Mouse (Mus musculus): ENCODE measurements around the gene Ogdh. TPM values are rescaled to one million over a fixed set of nuclear protein-coding genes. Genes with fewer than 3 reads are reported as not detected.

Ogdh gene
- polyA plus RNA-seq, 1 experiment from 2014 or later, result 98.3 TPM

GRCm38 (mm10) chr11:6402515-6403510, 111.4 kb downstream of the Ogdh start:
- H3K36me3 ChIP-seq, result peaks cover 86% of the 10 kb centered on the region
- no peak overlapping the region for H3K4me2 ChIP-seq (replicated peaks)
- H3K4me1 ChIP-seq, result peaks cover 9% of the 10 kb centered on the region
- 87% methylated on average over 19 of the region's 19 CpGs for WGBS
- no peak overlapping the region for H3K27ac ChIP-seq (replicated peaks)
- no peak overlapping the region for H3K4me3 ChIP-seq
- H3K9ac ChIP-seq (replicated peaks), result no peak overlapping the region
- no peaks in the 10 kb centered on the region for H3K9me3 ChIP-seq
- no peak for ATAC-seq (ENCODE audit: low FRiP score, low read depth)
- no peaks in the 10 kb centered on the region for H3K27me3 ChIP-seq

- WGBS, result 91% methylated on average over 5 of the region's 5 CpGs
- no peaks in the 10 kb centered on the region for H3K27me3 ChIP-seq
- no peak overlapping the region for H3K9ac ChIP-seq (replicated peaks)
- no peak overlapping the region for H3K27ac ChIP-seq (replicated peaks)
- H3K4me1 ChIP-seq, result peaks cover 9% of the 10 kb centered on the region
- no peak overlapping the region for H3K4me3 ChIP-seq
- H3K9me3 ChIP-seq, result no peaks in the 10 kb centered on the region
- no peak overlapping the region for H3K4me2 ChIP-seq (replicated peaks)
- peaks cover 75% of the 10 kb centered on the region for H3K36me3 ChIP-seq
- ATAC-seq (ENCODE audit: low FRiP score, low read depth), result no peak
Observed at GRCm38 (mm10) chr11:6403830-6404405, 112.5 kb downstream of the Ogdh start.

GRCm38 (mm10) chr11:6404699-6405566, 113.5 kb downstream of the Ogdh start:
- no peak overlapping the region for H3K9ac ChIP-seq (replicated peaks)
- H3K4me3 ChIP-seq, result no peak overlapping the region
- 96% methylated on average over 9 of the region's 9 CpGs for WGBS
- ATAC-seq (ENCODE audit: low FRiP score, low read depth), result no peak
- H3K9me3 ChIP-seq, result no peaks in the 10 kb centered on the region
- H3K4me1 ChIP-seq, result peaks cover 9% of the 10 kb centered on the region
- no peaks in the 10 kb centered on the region for H3K27me3 ChIP-seq
- peaks cover 65% of the 10 kb centered on the region for H3K36me3 ChIP-seq
- no peak overlapping the region for H3K4me2 ChIP-seq (replicated peaks)
- H3K27ac ChIP-seq (replicated peaks), result peak overlapping the region; percentile 60; the same call in 1 of the 2 replicates

GRCm38 (mm10) chr11:6405591-6406081, 114.2 kb downstream of the Ogdh start:
- Histone ChIP-seq H3K27me3 (no peaks in the 10 kb centered on the region), H3K4me1 (peaks cover 9% of the 10 kb centered on the region), H3K4me3 (no peak overlapping the region), H3K9ac (replicated peaks) (no peak overlapping the region), H3K36me3 (peaks cover 58% of the 10 kb centered on the region), H3K4me2 (replicated peaks) (no peak overlapping the region), H3K27ac (replicated peaks) (peak overlapping the region; percentile 60), H3K9me3 (no peaks in the 10 kb centered on the region)
- no peak for ATAC-seq (ENCODE audit: low FRiP score, low read depth)
- WGBS, result 85% methylated on average over 4 of the region's 4 CpGs

Small RNAs within 50 kb of the gene (microRNA-seq; reads per million reads assigned to microRNA genes)
- 2.6 reads per million, percentile 3 among the genes with 10 or more reads in this experiment for gene Mir7651

Other genes starting within 250 kb of the Ogdh start
- gene Camk2b, start 225.3 kb upstream of the Ogdh start, polyA plus RNA-seq (2016; fragmentation: Nextera tagmentation; extraction: Ambion mirVana), result 11.1 and 13.0 TPM in 2 replicates
- 0.38 and 0.41 TPM in 2 replicates for gene A730071L15Rik, start 91.6 kb upstream of the Ogdh start, polyA plus RNA-seq (2016; fragmentation: Nextera tagmentation; extraction: Ambion mirVana)
- 55.0 and 55.9 TPM in 2 replicates for gene Nudcd3, start 91.2 kb upstream of the Ogdh start, polyA plus RNA-seq (2016; fragmentation: Nextera tagmentation; extraction: Ambion mirVana)
- not detected in 2 replicates for gene Npc1l1, start 61.5 kb upstream of the Ogdh start, polyA plus RNA-seq (2016; fragmentation: Nextera tagmentation; extraction: Ambion mirVana)
- gene Ddx56, start 23.9 kb upstream of the Ogdh start, polyA plus RNA-seq (2016; fragmentation: Nextera tagmentation; extraction: Ambion mirVana), result 92.0 and 93.7 TPM in 2 replicates
- gene Tmed4, start 16.8 kb upstream of the Ogdh start, polyA plus RNA-seq (2016; fragmentation: Nextera tagmentation; extraction: Ambion mirVana), result 150 and 153 TPM in 2 replicates
- gene Zmiz2, start 97.4 kb downstream of the Ogdh start, polyA plus RNA-seq (2016; fragmentation: Nextera tagmentation; extraction: Ambion mirVana), result 22.6 and 25.2 TPM in 2 replicates
- gene Ppia, start 123.8 kb downstream of the Ogdh start, polyA plus RNA-seq (2016; fragmentation: Nextera tagmentation; extraction: Ambion mirVana), result 4,523 and 4,594 TPM in 2 replicates
- 831 and 843 TPM in 2 replicates for gene H2afv, start 152.8 kb downstream of the Ogdh start, polyA plus RNA-seq (2016; fragmentation: Nextera tagmentation; extraction: Ambion mirVana)
- gene Purb, start 184.3 kb downstream of the Ogdh start, polyA plus RNA-seq (2016; fragmentation: Nextera tagmentation; extraction: Ambion mirVana), result 16.8 and 17.0 TPM in 2 replicates
- gene Myo1g, start 229.3 kb downstream of the Ogdh start, polyA plus RNA-seq (2016; fragmentation: Nextera tagmentation; extraction: Ambion mirVana), result 0.31 and 0.47 TPM in 2 replicates